ENCODE assay signal across 21 mouse cellular contexts in the genomic region with DNA sequence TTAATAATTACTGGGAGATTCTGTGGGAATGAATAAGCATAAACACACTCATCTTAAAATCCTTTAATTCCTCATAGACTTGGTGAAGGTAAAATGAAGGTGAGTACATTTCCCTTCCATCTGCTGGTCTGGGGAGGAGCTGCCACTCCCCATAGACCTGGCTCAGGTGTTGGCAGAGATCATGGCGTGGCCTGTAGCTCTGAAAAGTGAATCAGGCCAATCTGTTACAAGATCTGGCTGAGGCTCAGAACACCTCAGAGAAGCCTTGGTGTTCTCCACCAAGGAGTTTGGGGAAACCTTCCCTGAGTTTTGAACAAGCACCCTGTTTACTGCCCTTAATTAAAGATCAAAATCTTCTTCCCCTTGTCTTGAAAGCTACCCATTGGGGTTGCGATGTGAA.
A peak's percentile ranks its signal among the peaks of the same experiment; 100 is the strongest.
DNase-seq lines count a peak whose midpoint lies in the region; TF ChIP-seq lines count a peak whose summit lies in the region.
"Had no signal": no experiment of that assay in that cellular context is flagged by ENCODE, and none has a peak within 500 bp of the region (broad histone marks: within the 10 kb centered on the region; RNA-seq: fewer than 3 reads in every experiment).

No protein-coding gene starts in this region.

- 81% methylated on average over 2 of the region's 2 CpGs for WGBS in limb, embryonic 10.5 days

- peaks cover 56% of the 10 kb centered on the region for H3K4me1 ChIP-seq in bone marrow macrophage, adult 2 months (ENCODE audit: control insufficient read depth, insufficient read depth, low read length)
- H3K4me1 ChIP-seq in limb, embryonic 10.5 days = no peaks in the 10 kb centered on the region
- H3K4me1 ChIP-seq: embryonic facial prominence, embryonic 12.5 days had no signal

- no peak overlapping the region for H3K4me3 ChIP-seq in layer of hippocampus, adult 2 months
- no peak overlapping the region for H3K4me3 ChIP-seq in bone marrow macrophage, adult 2 months (ENCODE audit: insufficient read depth, low read length)
- no peak overlapping the region for H3K4me3 ChIP-seq in limb, embryonic 10.5 days
- H3K4me3 ChIP-seq: embryonic facial prominence, embryonic 12.5 days; erythroblast, embryonic 14.5 days; forebrain, embryonic 13.5 days; left cerebral cortex, adult 2 months had no signal

- TF ChIP-seq POLR2A in bone marrow macrophage, adult 2 months (IDR thresholded peaks at IDR 0.05; ENCODE audit: borderline replicate concordance, low read depth, low read length) = no peak

- no peak for TF ChIP-seq CTCF in layer of hippocampus, adult 2 months (conservative IDR thresholded peaks at IDR 0.05)
- no peak for TF ChIP-seq CTCF in bone marrow macrophage, adult 2 months (IDR thresholded peaks at IDR 0.05; ENCODE audit: low read depth, low read length)

- H3K27me3 ChIP-seq in limb, embryonic 10.5 days (ENCODE audit: low read depth, poor library complexity, severe bottlenecking) = no peaks in the 10 kb centered on the region
- H3K27me3 ChIP-seq: embryonic facial prominence, embryonic 12.5 days; forebrain, embryonic 13.5 days had no signal

- no peaks in the 10 kb centered on the region for H3K9me3 ChIP-seq in limb, embryonic 10.5 days (replicated peaks)
- H3K9me3 ChIP-seq: embryonic facial prominence, embryonic 12.5 days; forebrain, embryonic 13.5 days had no signal

- peak overlapping the region; percentile 30; the same call in 1 of the 2 replicates for H3K27ac ChIP-seq in layer of hippocampus, adult 2 months
- H3K27ac ChIP-seq in bone marrow macrophage, adult 2 months (ENCODE audit: insufficient read depth, low read depth, low read length) = peak overlapping the region; percentile 82
- no peak overlapping the region for H3K27ac ChIP-seq in limb, embryonic 10.5 days
- H3K27ac ChIP-seq: embryonic facial prominence, embryonic 12.5 days; forebrain, embryonic 13.5 days; left cerebral cortex, adult 2 months; liver, embryonic 14.5 days; stomach, postnatal 0 days had no signal

- H3K36me3 ChIP-seq in limb, embryonic 10.5 days = no peaks in the 10 kb centered on the region

- peak; percentile 81 for DNase-seq in heart, adult 11 months
- no peak for DNase-seq in heart, postnatal 14 days
- DNase-seq in layer of hippocampus, adult 2 months (ENCODE audit: low spot score in 2 of 2) = no peak
- DNase-seq in layer of hippocampus, adult 18-20 months (ENCODE audit: low spot score in 2 of 2) = no peak
- DNase-seq in cerebellum, postnatal 14 days = peak; percentile 41 to 64
- DNase-seq in limb, embryonic 10.5 days (ENCODE audit: low spot score) = no peak
- DNase-seq: B cell, adult 2 months; gastrocnemius, postnatal 14 days; kidney, adult 2 months; kidney, postnatal 14 days; layer of hippocampus, adult 9-11 months; left cerebral cortex, postnatal 4 days; lung, postnatal 14 days; right cerebral cortex, adult 18-20 months had no signal

- intact Hi-C loops in heart, postnatal 14 days (cut with DNase I) = no loop called here

Comparison
In these comparisons a context has a peak if more than half of its experiments do, and no peak if none do; other contexts are left out.
1. DNase-seq: peak in heart, adult 11 months (single experiment) and cerebellum, postnatal 14 days (2 of 2); none in heart, postnatal 14 days (0 of 2), layer of hippocampus, adult 2 months (0 of 2), layer of hippocampus, adult 18-20 months (0 of 2) and limb, embryonic 10.5 days (single experiment).